Mouse (Mus musculus) adrenal gland, postnatal 10 days (tissue): Measurements from ENCODE around the gene Nfatc2. TPM values are rescaled to one million over a fixed set of nuclear protein-coding genes. Genes with fewer than 3 reads are reported as not detected.
A peak's percentile ranks its signal among the peaks of the same experiment; 100 is the strongest.

Experiments used
- DNase-seq: peaks from one replicate; pipeline ENCODE4 v3.0.0; 2021; ENCODE audit warnings: mixed read lengths
- total RNA-seq, 2 experiments: library from RNA; stranded (reverse); gene quantifications; 2 replicates each; pipeline ENCODE4 v1.2.3; 2021

Nfatc2 gene
- total RNA-seq, 2 experiments from 2014 or later = 2.7 to 5.0 TPM

GRCm38 (mm10) chr2:168609653-168610248 lies 8.3 kb upstream of the Nfatc2 start:
- no peak for DNase-seq

DNA sequence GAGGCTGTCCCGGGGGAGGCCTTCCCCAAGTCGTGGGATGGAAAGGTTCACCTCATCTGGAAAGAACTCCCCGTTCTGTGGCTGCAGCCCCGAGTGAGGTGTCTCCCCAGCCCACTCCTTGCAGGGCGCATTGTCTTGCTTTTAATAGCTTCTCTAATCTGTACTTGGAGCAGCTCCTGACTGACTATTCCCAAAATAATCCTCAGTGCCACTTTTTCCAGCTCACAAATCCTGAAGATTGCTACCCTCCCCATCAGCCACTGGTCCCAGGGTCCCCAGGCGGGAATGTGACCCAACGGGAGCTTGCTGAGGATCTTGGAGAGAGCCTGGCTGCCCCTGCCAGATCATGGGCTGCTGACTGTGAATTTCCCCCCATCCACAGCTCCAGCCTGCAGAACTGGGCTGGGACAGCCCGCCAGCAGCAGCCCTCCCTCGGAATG lies 6.7 kb upstream of the Nfatc2 start:
- no peak for DNase-seq

GRCm38 (mm10) chr2:168604655-168605070 lies 3.2 kb upstream of the Nfatc2 start:
- no peak for DNase-seq

GRCm38 (mm10) chr2:168602387-168602741 lies 907 bp upstream of the Nfatc2 start:
- DNase-seq = no peak

DNA sequence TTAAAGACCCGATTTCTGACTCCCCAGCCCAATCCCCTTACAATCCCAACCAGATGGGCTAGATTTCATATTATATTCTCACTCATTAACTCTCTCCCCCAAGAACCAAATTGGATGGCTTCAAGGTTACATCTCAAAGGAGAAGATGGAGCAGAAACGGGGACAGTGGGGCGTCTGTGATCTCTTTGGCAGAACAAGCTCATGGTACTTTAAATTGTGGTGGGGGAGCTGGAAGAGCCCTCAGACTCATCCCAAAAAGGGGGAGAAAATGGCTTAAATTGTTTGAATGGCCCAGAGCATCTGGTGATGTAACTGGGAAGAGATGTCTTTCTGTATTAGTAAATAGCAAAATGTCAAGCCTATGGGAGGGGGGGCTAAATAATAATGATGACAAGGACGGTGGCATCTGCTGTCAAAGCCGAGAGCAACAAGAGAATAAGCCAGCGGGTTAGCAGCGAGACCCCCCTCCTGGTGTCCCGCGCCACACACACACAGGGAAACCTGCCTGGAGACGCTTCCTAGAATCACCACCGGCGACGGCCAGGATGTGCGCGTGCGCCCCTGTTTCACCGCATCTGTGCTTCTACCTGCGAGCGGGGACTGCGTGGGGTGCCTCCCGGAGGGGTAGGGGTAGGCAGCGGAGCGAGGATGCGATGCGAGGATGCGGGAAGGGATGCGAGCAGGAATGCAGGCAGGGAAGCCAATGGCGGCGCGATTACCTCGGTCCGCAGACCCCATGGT lies 537 bp downstream of the Nfatc2 start:
- DNase-seq = no peak

DNA sequence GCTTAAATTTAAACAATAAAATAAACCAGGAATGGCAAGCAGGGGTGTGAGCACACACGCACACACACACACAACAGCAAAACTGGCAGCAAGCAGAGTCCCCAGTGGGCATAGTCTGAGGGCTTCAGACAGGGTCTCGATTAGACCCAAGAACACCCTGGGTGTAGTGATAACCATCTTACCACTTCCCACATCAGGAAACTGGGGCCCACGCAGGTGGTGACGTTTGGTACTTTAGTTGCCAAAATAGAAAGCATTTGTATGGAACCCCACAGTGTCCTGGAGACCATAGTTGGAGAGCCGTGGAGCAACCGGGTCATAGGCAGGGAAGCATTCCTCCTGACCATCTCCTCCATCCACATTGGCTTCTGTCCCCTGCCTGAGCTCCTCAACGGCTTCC lies 5.8 kb downstream of the Nfatc2 start:
- no peak for DNase-seq

- DNase-seq = peak; percentile 34
Measured at GRCm38 (mm10) chr2:168593676-168594075, 7.8 kb downstream of the Nfatc2 start.

DNA sequence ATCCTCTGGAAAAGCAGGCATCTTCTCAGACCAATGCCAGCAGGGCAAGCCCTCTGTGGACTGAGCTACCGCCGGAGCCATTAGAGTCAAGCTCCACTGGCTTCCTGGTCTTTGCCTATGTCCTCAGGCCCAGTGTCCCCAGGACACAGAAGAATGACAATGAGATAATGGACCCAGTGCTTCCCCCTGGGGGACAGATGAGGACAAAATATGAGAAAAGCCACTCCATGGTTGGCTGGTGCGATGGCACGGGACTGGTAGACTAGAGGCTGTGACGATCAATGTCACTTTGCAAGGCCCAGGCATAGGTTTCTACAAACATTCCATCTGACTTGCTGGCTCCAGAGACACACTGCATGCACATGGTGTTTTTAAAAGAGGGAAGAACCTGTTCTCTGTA lies 8.5 kb downstream of the Nfatc2 start:
- DNase-seq = no peak

- DNase-seq = no peak
Measured at GRCm38 (mm10) chr2:168591076-168591475, 10.4 kb downstream of the Nfatc2 start.

GRCm38 (mm10) chr2:168590556-168590955 lies 10.9 kb downstream of the Nfatc2 start:
- DNase-seq = no peak

GRCm38 (mm10) chr2:168590168-168590551 lies 11.3 kb downstream of the Nfatc2 start:
- DNase-seq = peak; percentile 64

GRCm38 (mm10) chr2:168589368-168590167 lies 11.9 kb downstream of the Nfatc2 start:
- no peak for DNase-seq

DNA sequence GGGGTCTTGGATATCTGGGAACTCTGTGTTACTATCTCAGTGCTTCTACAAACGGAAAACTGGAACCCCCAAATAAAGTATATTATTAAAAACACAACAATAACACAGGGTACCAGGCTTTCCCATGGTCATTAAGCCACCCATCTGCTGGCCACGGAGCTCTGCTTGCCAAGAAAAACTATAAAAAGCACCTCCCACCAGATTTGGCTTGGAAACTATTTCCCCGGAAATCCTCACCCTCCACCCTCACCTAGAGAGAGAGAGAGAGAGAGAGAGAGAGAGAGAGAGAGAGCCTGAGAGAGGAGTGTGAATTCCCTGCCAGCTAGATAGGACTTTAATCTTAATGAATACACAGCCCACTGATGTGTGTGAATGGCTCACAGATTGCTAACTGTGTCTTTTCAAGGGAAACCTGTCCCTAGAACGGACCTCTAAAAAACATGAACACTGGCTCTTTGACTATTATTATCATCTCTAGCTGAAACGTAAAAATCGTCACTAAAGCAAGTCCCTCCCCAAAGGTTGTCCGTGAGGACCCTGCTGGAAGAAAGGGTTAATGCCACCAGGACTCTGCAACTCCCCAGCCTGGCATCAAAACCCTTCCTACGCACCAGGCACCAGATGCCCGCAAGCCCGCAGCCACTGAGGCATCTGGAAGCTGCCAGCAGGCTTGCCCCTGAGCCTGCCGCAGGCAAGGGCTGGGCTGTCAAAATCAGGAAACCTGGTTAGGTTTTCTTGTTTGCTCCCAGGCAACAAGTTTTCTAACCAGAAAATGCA lies 12.7 kb downstream of the Nfatc2 start:
- no peak for DNase-seq

DNA sequence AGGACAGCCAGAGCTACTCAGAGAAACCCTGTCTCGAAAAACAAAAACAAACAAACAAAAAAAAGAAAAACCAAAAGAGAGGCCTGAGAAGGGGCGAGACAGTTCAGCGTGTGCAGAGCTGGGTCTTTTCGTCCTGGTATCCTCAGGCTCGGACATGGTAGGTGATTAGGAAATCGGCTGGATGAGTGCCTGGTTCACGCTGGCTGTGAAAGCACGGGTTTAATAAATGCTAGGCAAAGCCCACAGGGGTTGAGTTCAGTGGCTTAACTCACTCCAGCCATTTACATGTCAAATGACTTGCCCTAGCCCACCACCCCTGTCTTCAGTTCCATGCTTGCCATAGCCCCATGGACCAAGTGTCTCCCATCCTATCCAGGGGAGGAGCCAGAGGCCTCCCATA lies 14.3 kb downstream of the Nfatc2 start:
- peak; percentile 70 for DNase-seq

GRCm38 (mm10) chr2:168586512-168586911 lies 14.9 kb downstream of the Nfatc2 start:
- no peak for DNase-seq

DNA sequence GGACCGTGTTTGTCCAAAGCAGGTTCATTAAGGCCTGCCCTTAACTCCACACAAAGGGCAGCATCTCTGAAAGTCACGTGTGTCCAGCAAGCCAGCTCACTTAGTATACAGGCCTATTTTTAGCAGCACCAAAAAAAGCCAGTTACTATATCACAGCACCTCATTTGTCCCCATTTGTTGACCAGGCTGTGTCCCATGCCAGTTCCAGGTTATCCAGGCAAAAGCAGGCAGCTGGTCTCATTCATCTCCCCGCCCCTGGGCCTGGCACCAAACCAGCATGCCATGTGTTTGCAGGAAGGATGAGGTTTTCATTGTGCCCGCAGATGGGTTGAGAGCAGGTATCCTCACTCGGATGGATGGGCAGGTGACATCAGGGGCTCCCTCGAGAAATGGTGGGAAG lies 16.6 kb downstream of the Nfatc2 start:
- no peak for DNase-seq

- DNase-seq = no peak
Measured at GRCm38 (mm10) chr2:168584408-168584807, 17.0 kb downstream of the Nfatc2 start.

- no peak for DNase-seq
Measured at GRCm38 (mm10) chr2:168583084-168583483, 18.4 kb downstream of the Nfatc2 start.

DNA sequence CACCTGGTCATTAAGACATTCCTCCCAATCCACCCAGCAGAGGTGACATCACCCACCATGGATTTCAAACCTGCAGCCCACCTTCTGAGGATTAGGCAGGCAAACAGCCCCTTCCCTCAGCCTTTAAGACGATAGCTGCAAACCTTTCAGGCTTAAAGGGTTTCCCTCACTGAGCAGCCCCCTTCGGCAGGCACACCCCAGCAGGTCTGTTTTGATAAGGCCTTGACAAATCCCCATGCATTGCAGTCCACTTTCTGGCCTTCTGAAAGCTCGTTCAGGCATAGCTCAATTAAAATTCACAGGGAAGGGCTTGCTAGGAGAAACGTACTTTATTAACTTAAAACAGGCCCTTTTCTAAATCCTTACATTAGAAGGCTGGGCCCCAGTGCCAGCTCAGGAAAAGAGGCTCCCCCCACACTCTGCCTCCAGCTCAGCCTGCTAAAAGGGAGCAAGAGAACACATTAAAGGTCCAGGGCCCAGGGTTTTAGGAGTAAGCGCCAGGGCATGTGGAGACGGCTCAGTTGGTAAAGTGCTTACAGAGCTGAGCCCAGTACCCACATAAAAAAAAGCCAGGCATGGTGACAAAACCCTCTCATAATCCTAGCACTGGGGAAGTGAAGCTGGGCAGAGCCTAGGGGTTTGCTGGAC lies 20.1 kb downstream of the Nfatc2 start:
- DNase-seq = no peak

GRCm38 (mm10) chr2:168580295-168580915 lies 21.1 kb downstream of the Nfatc2 start:
- no peak for DNase-seq

GRCm38 (mm10) chr2:168579601-168580130 lies 21.8 kb downstream of the Nfatc2 start:
- no peak for DNase-seq
